Mouse (Mus musculus) stomach, embryonic 14.5 days (tissue): ENCODE data around the gene Nxph4. TPM values are rescaled to one million over a fixed set of nuclear protein-coding genes. Genes with fewer than 3 reads are reported as not detected.

Source experiments
- ATAC-seq: fragments of 200-750 bp; cut with Nextera tagmentation; 2 replicates; pipeline ENCODE4 v1.8.0; 2017; ENCODE audit warnings: low read depth, moderate TSS enrichment; ENCODE audit not compliant: insufficient number of reproducible peaks, insufficient read depth, low FRiP score
- H3K27ac ChIP-seq: fragments of 300-500 bp; sonication (generic); 2 replicates; pipeline ENCODE4 v1.5.1; 2014; ENCODE audit warnings: mild to moderate bottlenecking, low read length, moderate library complexity, mixed read lengths
- H3K27me3 ChIP-seq: fragments of 300-500 bp; sonication (generic); 2 replicates; pipeline ENCODE4 v1.6.1; 2014; ENCODE audit warnings: low read length, control low read depth, mixed read lengths; ENCODE audit not compliant: control insufficient read depth, insufficient read depth
- H3K36me3 ChIP-seq: fragments of 300-500 bp; sonication (generic); 2 replicates; pipeline ENCODE4 v1.6.1; 2014; ENCODE audit warnings: mild to moderate bottlenecking, control low read depth, low read length, moderate library complexity, mixed read lengths; ENCODE audit not compliant: control insufficient read depth, insufficient read depth
- H3K4me1 ChIP-seq: fragments of 300-500 bp; sonication (generic); 2 replicates; pipeline ENCODE4 v1.6.1; 2014; ENCODE audit warnings: low read length, control low read depth, mixed read lengths; ENCODE audit not compliant: control insufficient read depth, insufficient read depth
- H3K4me2 ChIP-seq: fragments of 300-500 bp; sonication (generic); replicated peaks from 2 replicates; pipeline ENCODE4 v1.6.1; 2014; ENCODE audit warnings: low read depth, low read length, control low read depth
- H3K4me3 ChIP-seq: fragments of 300-500 bp; sonication (generic); 2 replicates; pipeline ENCODE4 v1.5.1; 2014; ENCODE audit warnings: low read depth, low read length, control low read depth
- H3K9ac ChIP-seq: fragments of 300-500 bp; sonication (generic); replicated peaks from 2 replicates; pipeline ENCODE4 v1.6.1; 2014; ENCODE audit warnings: low read depth, mild to moderate bottlenecking, control low read depth, low read length, moderate library complexity, mixed read lengths
- H3K9me3 ChIP-seq: fragments of 300-500 bp; sonication (generic); 2 replicates; pipeline ENCODE4 v1.6.1; 2016; ENCODE audit warnings: low read depth, low read length, control low read depth; ENCODE audit not compliant: control insufficient read depth
- WGBS: fragments of 180-500 bp; shearing (Covaris S2); extraction: QIAGEN DNeasy Blood & Tissue Kit; methylation state at CpG from one replicate; pipeline ENCODE4 v1.1.7; 2014; 5-methylcytosine and 5-hydroxymethylcytosine counted together
- polyA plus RNA-seq: library from polyadenylated mRNA; unstranded; fragments of >200 nt; fragmentation: Nextera tagmentation; extraction: Ambion mirVana; gene quantifications from 2 replicates; pipeline ENCODE4 v1.2.1, GENCODE M21; 2014

The Nxph4 gene
- polyA plus RNA-seq, 1 experiment from 2014 or later: 4.8 TPM

GRCm38 (mm10) chr10:127500042-127500441 lies 34.3 kb downstream of the Nxph4 start:
- Histone ChIP-seq H3K9ac (no peak overlapping the region), H3K36me3 (peaks cover 46% of the 10 kb centered on the region), H3K27ac (no peak overlapping the region), H3K4me1 (no peaks in the 10 kb centered on the region), H3K9me3 (no peaks in the 10 kb centered on the region), H3K4me3 (no peak overlapping the region), H3K27me3 (no peaks in the 10 kb centered on the region), H3K4me2 (no peak overlapping the region)
- no peak for ATAC-seq
- 78% methylated on average over 4 of the region's 4 CpGs for WGBS

DNA sequence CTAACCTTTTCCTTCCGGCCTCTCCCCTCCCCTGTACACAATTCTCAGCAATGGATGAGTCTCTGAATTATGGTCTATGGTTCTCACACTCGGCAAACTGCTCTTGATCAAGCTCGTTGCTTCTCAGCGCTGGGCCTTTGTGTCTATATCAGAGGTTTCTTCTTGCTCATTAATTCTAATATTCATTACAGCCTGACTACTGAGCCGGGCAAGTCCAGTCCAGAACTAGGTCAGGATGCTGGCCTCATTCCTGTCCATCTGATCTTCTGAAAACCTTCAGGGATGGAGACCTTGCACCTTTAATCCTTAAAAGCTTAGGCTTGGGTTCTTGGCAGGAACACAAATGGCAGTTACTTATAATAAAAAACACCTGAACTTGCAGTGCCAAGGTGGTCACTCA lies 34.8 kb downstream of the Nxph4 start:
- Histone ChIP-seq H3K4me1 (no peaks in the 10 kb centered on the region), H3K9me3 (no peaks in the 10 kb centered on the region), H3K9ac (no peak overlapping the region), H3K4me2 (no peak overlapping the region), H3K27me3 (no peaks in the 10 kb centered on the region), H3K36me3 (peaks cover 50% of the 10 kb centered on the region), H3K4me3 (no peak overlapping the region), H3K27ac (no peak overlapping the region)
- WGBS: 76% methylated on average over 5 of the region's 5 CpGs
- ATAC-seq: no peak

DNA sequence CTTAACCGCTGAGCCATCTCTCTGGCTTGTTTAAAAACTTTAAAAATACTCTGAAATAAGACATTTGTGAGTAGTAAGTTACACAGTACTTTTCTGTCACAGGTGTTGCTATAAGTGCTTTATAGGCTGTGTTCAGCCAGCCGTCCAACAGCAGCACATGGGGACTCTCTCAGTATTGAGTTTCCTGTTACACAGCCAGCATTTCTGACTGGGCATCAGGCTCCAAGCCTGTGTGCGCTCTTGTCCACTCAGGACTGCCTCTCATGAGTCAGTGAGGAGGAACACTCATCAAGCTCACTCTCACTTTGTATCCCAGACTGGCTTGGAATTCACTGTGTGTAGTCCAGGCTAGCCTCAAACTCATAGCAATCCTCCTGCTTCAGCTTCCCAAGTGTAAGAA lies 38.2 kb downstream of the Nxph4 start:
- Histone ChIP-seq H3K4me2 (no peak overlapping the region), H3K36me3 (peaks cover 65% of the 10 kb centered on the region), H3K27me3 (no peaks in the 10 kb centered on the region), H3K4me3 (no peak overlapping the region), H3K4me1 (no peaks in the 10 kb centered on the region), H3K27ac (no peak overlapping the region), H3K9me3 (no peaks in the 10 kb centered on the region), H3K9ac (no peak overlapping the region)
- no peak for ATAC-seq
- 92% methylated on average over 3 of the region's 3 CpGs for whole genome bisulfite sequencing

GRCm38 (mm10) chr10:127492118-127492517 lies 42.2 kb downstream of the Nxph4 start:
- WGBS: 77% methylated on average over 3 of the region's 3 CpGs
- H3K27ac ChIP-seq: no peak overlapping the region
- H3K36me3 ChIP-seq: peaks cover 61% of the 10 kb centered on the region

GRCm38 (mm10) chr10:127491128-127491512 lies 43.2 kb downstream of the Nxph4 start:
- peaks cover 57% of the 10 kb centered on the region for H3K36me3 ChIP-seq
- H3K27ac ChIP-seq: no peak overlapping the region
- H3K4me1 ChIP-seq: no peaks in the 10 kb centered on the region
- H3K4me2 ChIP-seq: no peak overlapping the region
- H3K9ac ChIP-seq: no peak overlapping the region
- no peaks in the 10 kb centered on the region for H3K9me3 ChIP-seq
- no peaks in the 10 kb centered on the region for H3K27me3 ChIP-seq
- no peak overlapping the region for H3K4me3 ChIP-seq
- 83% methylated on average over 8 of the region's 8 CpGs for WGBS
- ATAC-seq: no peak

More at GRCm38 (mm10) chr10:127492118-127492517, 42.2 kb downstream of the Nxph4 start:
- H3K9ac ChIP-seq: no peak overlapping the region
- no peaks in the 10 kb centered on the region for H3K9me3 ChIP-seq
- ATAC-seq: no peak
- no peaks in the 10 kb centered on the region for H3K4me1 ChIP-seq
- no peak overlapping the region for H3K4me3 ChIP-seq
- H3K4me2 ChIP-seq: no peak overlapping the region
- no peaks in the 10 kb centered on the region for H3K27me3 ChIP-seq

GRCm38 (mm10) chr10:127490160-127491127 lies 43.9 kb downstream of the Nxph4 start:
- no peak for ATAC-seq
- 84% methylated on average over 18 of the region's 18 CpGs for WGBS
- Histone ChIP-seq H3K27ac (no peak overlapping the region), H3K27me3 (no peaks in the 10 kb centered on the region), H3K9me3 (no peaks in the 10 kb centered on the region), H3K4me3 (no peak overlapping the region), H3K9ac (no peak overlapping the region), H3K4me1 (no peaks in the 10 kb centered on the region), H3K36me3 (peaks cover 54% of the 10 kb centered on the region), H3K4me2 (no peak overlapping the region)

- H3K4me1 ChIP-seq: no peaks in the 10 kb centered on the region
- WGBS: 92% methylated on average over 7 of the region's 7 CpGs
- ATAC-seq: no peak
- peaks cover 63% of the 10 kb centered on the region for H3K36me3 ChIP-seq
- no peak overlapping the region for H3K27ac ChIP-seq
- no peak overlapping the region for H3K4me3 ChIP-seq
- H3K9me3 ChIP-seq: no peaks in the 10 kb centered on the region
- H3K4me2 ChIP-seq: no peak overlapping the region
- no peak overlapping the region for H3K9ac ChIP-seq
- no peaks in the 10 kb centered on the region for H3K27me3 ChIP-seq
These were observed 45.5 kb downstream of the Nxph4 start for GRCm38 (mm10) chr10:127488856-127489255.

GRCm38 (mm10) chr10:127485235-127485634 lies 49.1 kb downstream of the Nxph4 start:
- Histone ChIP-seq H3K9ac (no peak overlapping the region), H3K27me3 (no peaks in the 10 kb centered on the region), H3K4me3 (no peak overlapping the region), H3K4me2 (no peak overlapping the region), H3K27ac (no peak overlapping the region), H3K4me1 (no peaks in the 10 kb centered on the region), H3K9me3 (no peaks in the 10 kb centered on the region), H3K36me3 (peaks cover 44% of the 10 kb centered on the region)
- 88% methylated on average over 10 of the region's 10 CpGs for WGBS
- ATAC-seq: no peak
